Mouse (Mus musculus) brain, embryonic 14.5 days (tissue): ENCODE measurements at regions not wholly inside any gene's neighbourhood (a gene's known extent, or its start where the extent isn't known, plus 50 kb on each side); places are given as distances from the start of the nearest gene placed in this dataset.

Source experiments
- CTCF ChIP-seq: fragments of 200-500 bp; IDR thresholded peaks from 2 replicates; pipeline ENCODE4 v1.5.1; 2012; ENCODE audit warnings: inconsistent platforms, mild to moderate bottlenecking, moderate library complexity, borderline replicate concordance; ENCODE audit not compliant: insufficient read depth, insufficient read length; ENCODE audit errors: extremely low read depth
- POLR2A ChIP-seq: fragments of 200-500 bp; IDR thresholded peaks from 2 replicates; pipeline ENCODE4 v1.6.1; 2012; ENCODE audit warnings: mild to moderate bottlenecking, inconsistent platforms, borderline replicate concordance; ENCODE audit not compliant: poor library complexity, insufficient read depth, insufficient read length, severe bottlenecking; ENCODE audit errors: extremely low read depth

- TF ChIP-seq CTCF (no peak), POLR2A (no peak)
These were observed 52.7 kb upstream of the Atp2b1 start for GRCm38 (mm10) chr10:98861521-98861920.
